8 mouse cellular contexts compared by ENCODE assay signal in the genomic region with DNA sequence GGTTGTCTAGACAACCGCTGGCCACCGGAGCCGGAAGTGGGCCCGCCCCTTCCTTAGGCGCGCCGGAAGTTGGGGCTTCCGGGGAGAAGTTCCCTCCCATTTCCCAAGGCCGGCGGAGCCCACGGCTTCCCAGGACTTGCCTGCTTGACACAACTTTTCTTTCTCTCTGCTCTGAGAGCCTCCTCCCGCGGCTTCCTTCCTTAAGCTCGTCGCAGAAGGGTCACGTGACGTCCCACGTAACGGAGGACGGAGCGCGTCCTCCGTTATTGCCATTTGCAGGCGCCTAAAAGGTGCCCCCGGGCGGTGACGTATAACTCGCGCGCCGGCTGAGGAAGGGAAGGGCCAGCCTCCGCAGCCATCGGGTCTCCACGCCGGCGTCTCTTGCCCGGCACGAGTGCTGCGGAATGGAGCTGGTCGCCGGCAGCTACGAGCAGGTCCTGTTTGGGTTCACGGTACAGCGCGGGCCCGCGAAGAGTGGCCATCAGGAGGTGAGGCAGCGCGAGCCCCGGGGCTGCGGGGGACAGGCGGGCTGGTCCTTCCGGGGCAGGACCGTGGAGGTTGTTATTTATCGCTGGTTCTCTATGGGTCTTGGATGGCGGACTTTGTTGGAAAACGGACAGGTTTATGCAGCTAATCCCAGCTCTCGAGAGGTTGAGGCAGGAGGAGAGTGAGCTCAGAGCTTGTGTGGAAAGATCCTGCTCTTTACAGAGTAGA. TPM values are rescaled to one million over a fixed set of nuclear protein-coding genes. Genes with fewer than 3 reads are reported as not detected.
DNase-seq lines count a peak whose midpoint lies in the region; ATAC-seq lines count a peak whose summit lies in the region.

Gene Pak1ip1, plus strand, starts transcription at position 98 of the 714 bp plus-strand sequence.

- no peaks in the 10 kb centered on the region for H3K9me3 ChIP-seq in heart, embryonic 14.5 days (ENCODE audit: control insufficient read depth, low read length)
- no peaks in the 10 kb centered on the region for H3K9me3 ChIP-seq in liver, embryonic 13.5 days (replicated peaks)
- no peaks in the 10 kb centered on the region for H3K9me3 ChIP-seq in stomach, embryonic 16.5 days (replicated peaks; ENCODE audit: control insufficient read depth, low read length)

- no peaks in the 10 kb centered on the region for H3K27me3 ChIP-seq in heart, embryonic 14.5 days (ENCODE audit: control insufficient read depth, insufficient read depth, low read length)
- no peaks in the 10 kb centered on the region for H3K27me3 ChIP-seq in liver, embryonic 13.5 days
- no peaks in the 10 kb centered on the region for H3K27me3 ChIP-seq in stomach, embryonic 16.5 days (ENCODE audit: control insufficient read depth, insufficient read depth, low read length)

- H3K4me2 ChIP-seq in heart, embryonic 14.5 days (ENCODE audit: low read length) = peak within 1 kb of the TSS; percentile 96
- H3K4me2 ChIP-seq in liver, embryonic 13.5 days = peak within 1 kb of the TSS; percentile 95
- peak within 1 kb of the TSS; percentile 90 for H3K4me2 ChIP-seq in stomach, embryonic 16.5 days (ENCODE audit: low read depth, low read length)

- WGBS in heart, embryonic 14.5 days = under 1% methylated on average over 58 of the region's 58 CpGs
- WGBS in liver, embryonic 13.5 days (ENCODE audit: insufficient replicate concordance) = 0% methylated on average over 58 of the region's 58 CpGs
- WGBS in stomach, embryonic 16.5 days = under 1% methylated on average over 58 of the region's 58 CpGs

- H3K27ac ChIP-seq in brown adipose tissue, adult 24 weeks (replicated peaks; ENCODE audit: low read depth, low read length) = peak within 1 kb of the TSS; percentile 99
- peak within 1 kb of the TSS; percentile 99 to 100 for H3K27ac ChIP-seq in heart, embryonic 14.5 days (replicated peaks in 1 of 2; ENCODE audit: control insufficient read depth in 1 of 2, insufficient read depth in 1 of 2, low read depth in 2 of 2, low read length in 2 of 2)
- H3K27ac ChIP-seq in liver, embryonic 13.5 days = peak within 1 kb of the TSS; percentile 94
- peak within 1 kb of the TSS; percentile 100 for H3K27ac ChIP-seq in stomach, embryonic 16.5 days (ENCODE audit: low read length)

- peak within 1 kb of the TSS; percentile 92 for H3K9ac ChIP-seq in heart, embryonic 14.5 days (ENCODE audit: low read length)
- H3K9ac ChIP-seq in liver, embryonic 13.5 days = peak within 1 kb of the TSS; percentile 89
- H3K9ac ChIP-seq in stomach, embryonic 16.5 days (ENCODE audit: low read length) = peak within 1 kb of the TSS; percentile 95

- peaks cover 17% of the 10 kb centered on the region for H3K36me3 ChIP-seq in heart, embryonic 14.5 days (ENCODE audit: control insufficient read depth, insufficient read depth, low read length)
- H3K36me3 ChIP-seq in liver, embryonic 13.5 days = peaks cover 31% of the 10 kb centered on the region
- H3K36me3 ChIP-seq in stomach, embryonic 16.5 days (ENCODE audit: control insufficient read depth, insufficient read depth, low read length) = peaks cover 7% of the 10 kb centered on the region; the same call in 1 of the 2 replicates

- peak within 1 kb of the TSS; percentile 98 for H3K4me3 ChIP-seq in brown adipose tissue, adult 24 weeks (ENCODE audit: insufficient read depth, low read depth, low read length)
- peak within 1 kb of the TSS; percentile 97 to 99 for H3K4me3 ChIP-seq in heart, embryonic 14.5 days (ENCODE audit: control insufficient read depth in 1 of 2, insufficient read depth in 1 of 2, low read depth in 1 of 2, low read length in 2 of 2)
- peak within 1 kb of the TSS; percentile 99 for H3K4me3 ChIP-seq in liver, embryonic 13.5 days (replicated peaks)
- peak within 1 kb of the TSS; percentile 100 for H3K4me3 ChIP-seq in stomach, embryonic 16.5 days (replicated peaks; ENCODE audit: low read length)

- ATAC-seq in heart, embryonic 14.5 days (ENCODE audit: insufficient number of reproducible peaks, insufficient read depth, low FRiP score, low read depth) = peak; percentile 89
- ATAC-seq in liver, embryonic 13.5 days (ENCODE audit: low read depth) = peak; percentile 89
- ATAC-seq in stomach, embryonic 16.5 days (ENCODE audit: insufficient read depth, low FRiP score) = peak; percentile 96

- H3K4me1 ChIP-seq in brown adipose tissue, adult 24 weeks (ENCODE audit: control insufficient read depth, insufficient read depth, insufficient read length, low read length) = peaks cover 5% of the 10 kb centered on the region; the same call in 1 of the 2 replicates
- peaks cover 2 to 15% of the 10 kb centered on the region in 2 experiments for H3K4me1 ChIP-seq in heart, embryonic 14.5 days (ENCODE audit: control insufficient read depth in 2 of 2, insufficient read depth in 2 of 2, low read length in 2 of 2)
- peaks cover 42% of the 10 kb centered on the region for H3K4me1 ChIP-seq in liver, embryonic 13.5 days (replicated peaks)
- peaks cover 14% of the 10 kb centered on the region for H3K4me1 ChIP-seq in stomach, embryonic 16.5 days (ENCODE audit: control insufficient read depth, insufficient read depth, low read length)

- peak; percentile 95 for DNase-seq in CD4-positive, CD25-positive, alpha-beta regulatory T cell, adult 2 months (ENCODE audit: low read depth, low spot score)
- DNase-seq in fibroblast of lung, adult 2 months (ENCODE audit: low read depth) = peak; percentile 79
- DNase-seq in kidney, postnatal 14 days = peak; percentile 93
- peak; percentile 82 for DNase-seq in liver, embryonic 13.5 days
- DNase-seq in neural tube, embryonic 10.5 days (ENCODE audit: extremely low spot score, low spot score) = peak; percentile 97

RNA-seq across cellular contexts. Expression of gene Pak1ip1, which starts in this region (rescaled TPM):
- polyA plus RNA-seq in brown adipose tissue, adult 24 weeks (2012; ENCODE audit: insufficient read depth, insufficient read length, missing spikeins) = 53.0 and 58.3 TPM in 2 replicates
- polyA plus RNA-seq in heart, embryonic 14.5 days (2014; fragmentation: Nextera tagmentation; extraction: Ambion mirVana) = 52.1 and 54.6 TPM in 2 replicates
- polyA plus RNA-seq in liver, embryonic 13.5 days (2015; fragmentation: Nextera tagmentation; extraction: Ambion mirVana) = 76.6 and 81.3 TPM in 2 replicates
- 68.0 and 70.5 TPM in 2 replicates for polyA plus RNA-seq in stomach, embryonic 16.5 days (2015; fragmentation: Nextera tagmentation; extraction: Ambion mirVana)

Comparison
In these comparisons a context has a peak if more than half of its experiments do, and no peak if none do; other contexts are left out.
1. Peak in every context shown above with its lines: DNase-seq, ATAC-seq, H3K4me3 ChIP-seq and H3K27ac ChIP-seq.